Mouse (Mus musculus): ENCODE data around the gene Myom1. TPM values are rescaled to one million over a fixed set of nuclear protein-coding genes. Genes with fewer than 3 reads are reported as not detected.

The Myom1 gene
- polyA plus RNA-seq, 1 experiment from 2014 or later: 208 TPM

DNA sequence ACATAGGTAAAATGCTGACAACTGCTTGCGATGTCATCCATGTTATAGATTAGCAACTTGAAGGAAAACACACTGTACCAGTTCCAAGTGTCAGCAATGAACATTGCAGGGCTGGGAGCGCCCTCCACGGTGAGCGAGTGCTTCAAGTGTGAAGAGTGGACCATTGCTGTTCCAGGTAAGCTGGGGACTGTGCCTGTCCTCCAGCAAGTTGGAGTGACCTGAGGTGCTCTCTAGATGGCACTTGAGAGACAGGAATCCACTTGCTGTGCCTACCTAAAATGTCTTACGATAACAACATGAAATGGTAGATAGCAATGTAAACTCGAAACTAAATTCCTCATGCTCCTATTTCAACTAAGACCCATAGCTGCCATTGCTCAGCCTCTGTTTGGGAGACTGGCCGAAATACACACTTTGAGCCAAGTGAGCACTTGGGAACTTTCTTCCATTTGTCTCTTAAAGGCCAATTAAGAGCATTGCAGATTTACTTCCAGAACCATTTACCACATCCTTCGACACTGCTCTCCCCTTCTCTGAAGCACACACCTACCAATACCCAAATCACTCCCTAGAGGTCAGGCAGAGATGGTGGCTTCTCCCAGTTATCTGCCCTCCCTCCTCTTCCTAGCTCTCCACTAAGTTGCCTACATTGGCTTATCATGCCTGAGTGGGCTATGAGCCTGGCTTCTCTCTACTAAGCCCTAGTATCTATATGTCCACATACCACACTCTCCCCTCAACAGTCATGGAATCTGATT lies 85.1 kb downstream of the Myom1 start:
- no peak overlapping the region for H3K27ac ChIP-seq (ENCODE audit: low read depth, low read length)
- no peak for ATAC-seq (replicated peaks; ENCODE audit: insufficient number of reproducible peaks, low FRiP score, low TSS enrichment)
- 87% methylated on average over 8 of the region's 8 CpGs for WGBS (ENCODE audit: insufficient replicate concordance)

GRCm38 (mm10) chr17:71088154-71088521 lies 85.7 kb downstream of the Myom1 start:
- Histone ChIP-seq H3K9ac (ENCODE audit: low read depth, low read length) (no peak overlapping the region), H3K36me3 (ENCODE audit: control insufficient read depth, insufficient read depth, low read length) (peaks cover 5% of the 10 kb centered on the region; the same call in 1 of the 2 replicates), H3K27ac (ENCODE audit: low read depth, low read length) (no peak overlapping the region), H3K27me3 (ENCODE audit: control insufficient read depth, insufficient read depth, low read length) (no peaks in the 10 kb centered on the region), H3K4me3 (ENCODE audit: low read depth, low read length) (no peak overlapping the region), H3K9me3 (replicated peaks; ENCODE audit: control insufficient read depth, low read length) (no peaks in the 10 kb centered on the region), H3K4me1 (ENCODE audit: control insufficient read depth, insufficient read depth, low read length) (no peaks in the 10 kb centered on the region), H3K4me2 (no peak overlapping the region)
- ATAC-seq (replicated peaks; ENCODE audit: insufficient number of reproducible peaks, low FRiP score, low TSS enrichment): no peak
- WGBS (ENCODE audit: insufficient replicate concordance): 86% methylated on average over 3 of the region's 3 CpGs

More for the DNA sequence above, 85.1 kb downstream of the Myom1 start:
- H3K9ac ChIP-seq (ENCODE audit: low read depth, low read length): no peak overlapping the region
- no peaks in the 10 kb centered on the region for H3K27me3 ChIP-seq (ENCODE audit: control insufficient read depth, insufficient read depth, low read length)
- H3K9me3 ChIP-seq (replicated peaks; ENCODE audit: control insufficient read depth, low read length): no peaks in the 10 kb centered on the region
- no peak overlapping the region for H3K4me2 ChIP-seq
- no peak overlapping the region for H3K4me3 ChIP-seq (ENCODE audit: low read depth, low read length)
- H3K36me3 ChIP-seq (ENCODE audit: control insufficient read depth, insufficient read depth, low read length): peaks cover 4% of the 10 kb centered on the region; the same call in 1 of the 2 replicates
- H3K4me1 ChIP-seq (ENCODE audit: control insufficient read depth, insufficient read depth, low read length): no peaks in the 10 kb centered on the region

- 70% methylated on average over 9 of the region's 9 CpGs for WGBS (ENCODE audit: insufficient replicate concordance)
- ATAC-seq (replicated peaks; ENCODE audit: insufficient number of reproducible peaks, low FRiP score, low TSS enrichment): no peak
- H3K27ac ChIP-seq (ENCODE audit: low read depth, low read length): no peak overlapping the region
- no peaks in the 10 kb centered on the region for H3K4me1 ChIP-seq (ENCODE audit: control insufficient read depth, insufficient read depth, low read length)
- no peak overlapping the region for H3K4me3 ChIP-seq (ENCODE audit: low read depth, low read length)
- no peaks in the 10 kb centered on the region for H3K27me3 ChIP-seq (ENCODE audit: control insufficient read depth, insufficient read depth, low read length)
- no peaks in the 10 kb centered on the region for H3K9me3 ChIP-seq (replicated peaks; ENCODE audit: control insufficient read depth, low read length)
- no peak overlapping the region for H3K9ac ChIP-seq (ENCODE audit: low read depth, low read length)
- no peak overlapping the region for H3K4me2 ChIP-seq
- H3K36me3 ChIP-seq (ENCODE audit: control insufficient read depth, insufficient read depth, low read length): peaks cover 5% of the 10 kb centered on the region; the same call in 1 of the 2 replicates
These were observed 86.6 kb downstream of the Myom1 start for GRCm38 (mm10) chr17:71088991-71089434.

GRCm38 (mm10) chr17:71089781-71090480 lies 87.5 kb downstream of the Myom1 start:
- peaks cover 5% of the 10 kb centered on the region; the same call in 1 of the 2 replicates for H3K36me3 ChIP-seq (ENCODE audit: control insufficient read depth, insufficient read depth, low read length)
- no peak overlapping the region for H3K9ac ChIP-seq (ENCODE audit: low read depth, low read length)
- H3K27ac ChIP-seq (ENCODE audit: low read depth, low read length): peak overlapping the region; percentile 17; the same call in 1 of the 2 replicates
- ATAC-seq (replicated peaks; ENCODE audit: insufficient number of reproducible peaks, low FRiP score, low TSS enrichment): no peak
- H3K4me1 ChIP-seq (ENCODE audit: control insufficient read depth, insufficient read depth, low read length): no peaks in the 10 kb centered on the region
- H3K4me3 ChIP-seq (ENCODE audit: low read depth, low read length): no peak overlapping the region
- WGBS (ENCODE audit: insufficient replicate concordance): 86% methylated on average over 11 of the region's 11 CpGs
- H3K27me3 ChIP-seq (ENCODE audit: control insufficient read depth, insufficient read depth, low read length): no peaks in the 10 kb centered on the region
- no peaks in the 10 kb centered on the region for H3K9me3 ChIP-seq (replicated peaks; ENCODE audit: control insufficient read depth, low read length)
- H3K4me2 ChIP-seq: no peak overlapping the region

GRCm38 (mm10) chr17:71091024-71091423 lies 88.6 kb downstream of the Myom1 start:
- WGBS (ENCODE audit: insufficient replicate concordance): 56% methylated on average over 4 of the region's 4 CpGs

GRCm38 (mm10) chr17:71092341-71092740 lies 89.9 kb downstream of the Myom1 start:
- no peak overlapping the region for H3K9ac ChIP-seq (ENCODE audit: low read depth, low read length)

More at GRCm38 (mm10) chr17:71091024-71091423, 88.6 kb downstream of the Myom1 start:
- Histone ChIP-seq H3K9me3 (replicated peaks; ENCODE audit: control insufficient read depth, low read length) (no peaks in the 10 kb centered on the region), H3K36me3 (ENCODE audit: control insufficient read depth, insufficient read depth, low read length) (peaks cover 5% of the 10 kb centered on the region; the same call in 1 of the 2 replicates), H3K4me1 (ENCODE audit: control insufficient read depth, insufficient read depth, low read length) (no peaks in the 10 kb centered on the region), H3K9ac (ENCODE audit: low read depth, low read length) (no peak overlapping the region), H3K4me3 (ENCODE audit: low read depth, low read length) (no peak overlapping the region), H3K4me2 (no peak overlapping the region), H3K27ac (ENCODE audit: low read depth, low read length) (0 out of 2 replicates have a peak overlapping the region, but pooled peaks have one; percentile 7), H3K27me3 (ENCODE audit: control insufficient read depth, insufficient read depth, low read length) (no peaks in the 10 kb centered on the region)
- no peak for ATAC-seq (replicated peaks; ENCODE audit: insufficient number of reproducible peaks, low FRiP score, low TSS enrichment)

GRCm38 (mm10) chr17:71093793-71094192 lies 91.4 kb downstream of the Myom1 start:
- no peak overlapping the region for H3K4me3 ChIP-seq (ENCODE audit: low read depth, low read length)
- no peaks in the 10 kb centered on the region for H3K27me3 ChIP-seq (ENCODE audit: control insufficient read depth, insufficient read depth, low read length)
- ATAC-seq (replicated peaks; ENCODE audit: insufficient number of reproducible peaks, low FRiP score, low TSS enrichment): no peak
- no peak overlapping the region for H3K4me2 ChIP-seq
- H3K4me1 ChIP-seq (ENCODE audit: control insufficient read depth, insufficient read depth, low read length): no peaks in the 10 kb centered on the region
- H3K9me3 ChIP-seq (replicated peaks; ENCODE audit: control insufficient read depth, low read length): no peaks in the 10 kb centered on the region
- peaks cover 3% of the 10 kb centered on the region; the same call in 1 of the 2 replicates for H3K36me3 ChIP-seq (ENCODE audit: control insufficient read depth, insufficient read depth, low read length)
- H3K9ac ChIP-seq (ENCODE audit: low read depth, low read length): no peak overlapping the region
- H3K27ac ChIP-seq (ENCODE audit: low read depth, low read length): no peak overlapping the region
- 79% methylated on average over 5 of the region's 5 CpGs for WGBS (ENCODE audit: insufficient replicate concordance)

More at GRCm38 (mm10) chr17:71092341-71092740, 89.9 kb downstream of the Myom1 start:
- Histone ChIP-seq H3K4me3 (ENCODE audit: low read depth, low read length) (no peak overlapping the region), H3K27me3 (ENCODE audit: control insufficient read depth, insufficient read depth, low read length) (no peaks in the 10 kb centered on the region), H3K36me3 (ENCODE audit: control insufficient read depth, insufficient read depth, low read length) (peaks cover 5% of the 10 kb centered on the region; the same call in 1 of the 2 replicates), H3K9me3 (replicated peaks; ENCODE audit: control insufficient read depth, low read length) (no peaks in the 10 kb centered on the region), H3K4me2 (no peak overlapping the region), H3K4me1 (ENCODE audit: control insufficient read depth, insufficient read depth, low read length) (no peaks in the 10 kb centered on the region), H3K27ac (ENCODE audit: low read depth, low read length) (no peak overlapping the region)
- WGBS (ENCODE audit: insufficient replicate concordance): 87% methylated on average over 4 of the region's 4 CpGs
- ATAC-seq (replicated peaks; ENCODE audit: insufficient number of reproducible peaks, low FRiP score, low TSS enrichment): no peak

GRCm38 (mm10) chr17:71094438-71094837 lies 92.0 kb downstream of the Myom1 start:
- H3K4me1 ChIP-seq (ENCODE audit: control insufficient read depth, insufficient read depth, low read length): no peaks in the 10 kb centered on the region
- H3K9me3 ChIP-seq (replicated peaks; ENCODE audit: control insufficient read depth, low read length): no peaks in the 10 kb centered on the region
- no peak for ATAC-seq (replicated peaks; ENCODE audit: insufficient number of reproducible peaks, low FRiP score, low TSS enrichment)
- WGBS (ENCODE audit: insufficient replicate concordance): 85% methylated on average over 3 of the region's 3 CpGs
- no peak overlapping the region for H3K4me3 ChIP-seq (ENCODE audit: low read depth, low read length)
- no peak overlapping the region for H3K27ac ChIP-seq (ENCODE audit: low read depth, low read length)
- H3K4me2 ChIP-seq: no peak overlapping the region
- no peaks in the 10 kb centered on the region for H3K27me3 ChIP-seq (ENCODE audit: control insufficient read depth, insufficient read depth, low read length)
- H3K9ac ChIP-seq (ENCODE audit: low read depth, low read length): no peak overlapping the region
- peaks cover 3% of the 10 kb centered on the region; the same call in 1 of the 2 replicates for H3K36me3 ChIP-seq (ENCODE audit: control insufficient read depth, insufficient read depth, low read length)

All from heart, embryonic 11.5 days (tissue).